In genomic region chr4:105970056-105970455, GRCm38 (mm10) we compare ENCODE assay signal across 20 mouse cellular contexts.
DNase-seq lines count a peak whose midpoint lies in the region; ATAC-seq and TF ChIP-seq lines count a peak whose summit lies in the region.
"Had no signal": no experiment of that assay in that cellular context is flagged by ENCODE, and none has a peak within 500 bp of the region (broad histone marks: within the 10 kb centered on the region; RNA-seq: fewer than 3 reads in every experiment).

No protein-coding gene starts in this region.

- no peak for TF ChIP-seq CTCF in gastrocnemius, adult 2 months (IDR thresholded peaks at IDR 0.05)
- no peak for TF ChIP-seq CTCF in lung, postnatal 0 days (IDR thresholded peaks at IDR 0.05)

- intact Hi-C loops in gastrocnemius, adult 2 months (cut with DNase I), result no loop called here

- 0 out of 2 replicates have a peak, but pooled peaks have one; percentile 14 for ATAC-seq in lung, embryonic 15.5 days (ENCODE audit: borderline replicate concordance, extremely low read depth, low FRiP score, low TSS enrichment)
- ATAC-seq in lung, postnatal 0 days, result peak; percentile 73
- ATAC-seq: forebrain, embryonic 14.5 days; forebrain, embryonic 16.5 days had no signal

- peaks cover 18% of the 10 kb centered on the region for H3K4me1 ChIP-seq in lung, embryonic 15.5 days
- H3K4me1 ChIP-seq in lung, postnatal 0 days (ENCODE audit: insufficient read depth, low read depth, low read length), result no peaks in the 10 kb centered on the region

- H3K4me3 ChIP-seq in gastrocnemius, adult 2 months, result no peak overlapping the region
- H3K4me3 ChIP-seq in lung, embryonic 15.5 days, result no peak overlapping the region
- no peak overlapping the region for H3K4me3 ChIP-seq in lung, postnatal 0 days (ENCODE audit: low read depth, low read length)
- H3K4me3 ChIP-seq: embryonic facial prominence, embryonic 13.5 days; embryonic facial prominence, embryonic 15.5 days; erythroblast, embryonic 14.5 days; forebrain, embryonic 10.5 days; forebrain, embryonic 12.5 days had no signal

- no peak; the same call in 1 of the 2 replicates for TF ChIP-seq EP300 in lung, postnatal 0 days (IDR thresholded peaks at IDR 0.05)

- no peaks in the 10 kb centered on the region for H3K36me3 ChIP-seq in lung, embryonic 15.5 days
- H3K36me3 ChIP-seq in lung, postnatal 0 days (ENCODE audit: insufficient read depth, low read length), result no peaks in the 10 kb centered on the region
- H3K36me3 ChIP-seq: embryonic facial prominence, embryonic 13.5 days; embryonic facial prominence, embryonic 15.5 days; forebrain, embryonic 10.5 days; forebrain, embryonic 12.5 days had no signal

- DNase-seq in gastrocnemius, adult 2 months, result no peak
- no peak for DNase-seq in gastrocnemius, postnatal 25 days
- no peak for DNase-seq in lung, postnatal 4 days
- peak; percentile 79 for DNase-seq in lung, postnatal 0 days (ENCODE audit: low spot score)
- DNase-seq in lung, postnatal 10 days, result no peak
- no peak for DNase-seq in spleen, postnatal 14 days (ENCODE audit: low spot score in 2 of 2)
- DNase-seq: cerebellum, adult 11 months; cerebellum, adult 18-20 months; cerebellum, adult 8-10 months; cerebellum, adult 9-11 months; cerebellum, postnatal 14 days; cerebellum, postnatal 36 days had no signal

- no peaks in the 10 kb centered on the region for H3K9me3 ChIP-seq in lung, embryonic 15.5 days
- H3K9me3 ChIP-seq in lung, postnatal 0 days (ENCODE audit: low read length), result no peaks in the 10 kb centered on the region
- H3K9me3 ChIP-seq: embryonic facial prominence, embryonic 13.5 days; embryonic facial prominence, embryonic 15.5 days; forebrain, embryonic 10.5 days; forebrain, embryonic 12.5 days had no signal

- no peaks in the 10 kb centered on the region for H3K27me3 ChIP-seq in lung, embryonic 15.5 days
- no peaks in the 10 kb centered on the region for H3K27me3 ChIP-seq in lung, postnatal 0 days (replicated peaks; ENCODE audit: insufficient read depth, low read length)
- H3K27me3 ChIP-seq: embryonic facial prominence, embryonic 13.5 days; embryonic facial prominence, embryonic 15.5 days; forebrain, embryonic 12.5 days had no signal

- 47% methylated on average over 3 of the region's 3 CpGs for WGBS in lung, embryonic 15.5 days
- 47% methylated on average over 3 of the region's 3 CpGs for WGBS in lung, postnatal 0 days

- no peak overlapping the region for H3K9ac ChIP-seq in lung, embryonic 15.5 days
- no peak overlapping the region for H3K9ac ChIP-seq in lung, postnatal 0 days (replicated peaks; ENCODE audit: low read depth)
- H3K9ac ChIP-seq: embryonic facial prominence, embryonic 13.5 days; embryonic facial prominence, embryonic 15.5 days; forebrain, embryonic 12.5 days had no signal

- H3K4me2 ChIP-seq in lung, embryonic 15.5 days, result no peak overlapping the region
- H3K4me2 ChIP-seq in lung, postnatal 0 days (replicated peaks; ENCODE audit: low read depth, low read length), result no peak overlapping the region
- H3K4me2 ChIP-seq: embryonic facial prominence, embryonic 13.5 days; embryonic facial prominence, embryonic 15.5 days; forebrain, embryonic 12.5 days had no signal

- peak overlapping the region; percentile 35; the same call in 1 of the 2 replicates for H3K27ac ChIP-seq in gastrocnemius, adult 2 months
- H3K27ac ChIP-seq in lung, embryonic 15.5 days, result no peak overlapping the region
- H3K27ac ChIP-seq in lung, postnatal 0 days (ENCODE audit: low read length), result no peak overlapping the region
- H3K27ac ChIP-seq: embryonic facial prominence, embryonic 13.5 days; embryonic facial prominence, embryonic 15.5 days; forebrain, embryonic 12.5 days had no signal
